Mouse (Mus musculus): ENCODE results near the gene Mmadhc.

Gene Mmadhc

DNA sequence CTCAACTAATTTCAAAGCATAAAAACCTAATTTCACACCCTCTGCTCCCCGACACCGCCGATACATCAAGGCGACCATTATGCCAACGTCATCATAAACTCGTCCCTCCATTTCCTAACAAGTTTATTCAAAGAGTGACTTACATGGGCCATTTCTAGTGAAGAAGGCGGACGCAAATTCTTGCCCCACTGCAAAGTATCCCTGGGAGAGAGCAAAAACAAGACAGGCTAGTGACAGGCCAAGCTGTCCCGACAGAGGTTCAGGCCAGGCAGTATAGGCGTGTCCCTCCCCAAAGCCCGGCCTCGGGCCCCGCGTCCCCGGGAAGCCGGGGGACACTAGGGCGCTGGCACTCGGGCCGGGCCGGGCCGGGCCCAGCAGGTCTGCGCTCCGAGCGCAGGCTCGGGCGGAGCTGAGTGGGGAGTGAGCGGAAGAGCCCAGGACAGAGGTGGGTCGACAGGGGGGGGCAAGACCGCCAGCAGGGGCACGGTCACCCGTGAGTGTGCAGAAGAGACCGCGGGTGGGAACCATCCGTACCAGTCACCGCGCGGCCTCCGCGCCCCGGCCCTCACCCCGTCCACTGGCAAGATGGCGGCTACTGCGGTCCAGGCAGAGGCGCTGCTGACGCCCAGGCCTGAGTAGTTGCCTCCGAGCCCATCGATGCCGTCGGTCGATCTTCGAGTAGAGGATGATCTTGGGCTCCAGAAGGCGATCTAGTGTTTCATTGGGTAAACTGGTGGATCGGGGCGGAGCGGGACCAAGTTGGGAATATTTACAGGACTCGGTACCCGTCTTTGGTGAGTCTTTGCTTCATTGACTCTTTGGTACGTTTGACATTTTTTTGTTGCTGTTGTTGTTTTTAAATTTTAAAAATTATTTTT is at the start of gene Mmadhc:
TSS of gene Mmadhc (minus strand) at position 693 of the 878 bp plus-strand sequence.
- peak; percentile 97 for ATAC-seq (ENCODE audit: insufficient number of reproducible peaks, low FRiP score, low TSS enrichment)

DNA sequence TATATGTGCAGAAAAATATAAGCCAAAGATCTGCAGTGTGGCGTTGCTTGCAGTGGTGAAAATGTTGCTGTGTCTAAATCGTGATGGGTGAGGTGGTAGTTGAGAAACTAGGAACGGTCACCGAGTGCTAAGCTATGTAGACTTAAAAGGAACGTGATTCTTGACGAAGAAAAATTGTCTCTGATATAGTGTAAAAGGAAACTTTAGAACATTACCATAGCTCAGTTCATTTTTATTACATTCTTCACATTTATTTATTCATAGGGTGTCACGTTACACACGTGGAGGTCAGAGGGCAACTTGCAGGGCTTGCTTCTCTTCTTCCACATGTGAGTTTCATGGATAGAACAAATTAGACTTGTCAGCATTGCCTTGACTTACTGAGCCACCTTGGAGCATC is 47.0 kb upstream of the Mmadhc start:
- ATAC-seq (ENCODE audit: insufficient number of reproducible peaks, low FRiP score, low TSS enrichment) = no peak

DNA sequence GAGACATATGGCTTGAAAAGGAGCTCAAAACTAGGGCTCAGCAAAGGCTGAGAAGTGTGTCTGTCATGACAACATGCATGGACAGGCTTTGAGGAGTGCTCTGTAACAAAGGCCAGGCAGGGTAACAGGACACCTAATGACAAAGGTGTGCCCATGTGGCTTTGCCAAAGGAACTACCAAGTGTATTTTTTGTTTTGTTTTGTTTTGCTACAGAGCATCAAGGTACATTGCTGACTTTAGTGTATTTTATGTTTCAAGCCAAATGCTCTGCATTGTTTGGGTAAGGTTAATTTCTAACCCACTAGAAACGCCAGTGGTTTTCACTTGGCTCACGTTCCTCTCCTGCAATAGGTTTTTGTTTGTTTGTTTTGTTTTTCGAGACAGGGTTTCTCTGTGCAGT is 42.5 kb upstream of the Mmadhc start:
- ATAC-seq (ENCODE audit: insufficient number of reproducible peaks, low FRiP score, low TSS enrichment) = no peak

DNA sequence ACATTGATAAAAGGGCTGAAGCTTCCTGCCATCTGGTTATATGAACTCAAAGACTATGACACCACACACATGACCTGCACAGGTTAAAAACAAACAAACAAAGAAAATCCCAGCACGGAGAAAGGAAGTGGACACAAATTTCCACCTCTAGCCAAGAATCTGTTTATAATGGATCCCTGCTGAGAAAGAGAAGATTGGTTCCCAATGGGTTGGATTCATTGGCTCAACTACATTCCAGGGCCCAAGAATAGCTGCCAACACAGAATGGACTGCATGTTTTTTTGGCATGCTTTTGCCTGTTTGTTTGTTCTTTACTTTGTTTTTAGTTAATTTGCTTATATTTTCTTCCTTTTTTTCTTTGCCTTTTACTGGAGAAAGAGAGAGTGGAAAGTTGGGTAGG is 41.0 kb upstream of the Mmadhc start:
- no peak for ATAC-seq (ENCODE audit: insufficient number of reproducible peaks, low FRiP score, low TSS enrichment)

DNA sequence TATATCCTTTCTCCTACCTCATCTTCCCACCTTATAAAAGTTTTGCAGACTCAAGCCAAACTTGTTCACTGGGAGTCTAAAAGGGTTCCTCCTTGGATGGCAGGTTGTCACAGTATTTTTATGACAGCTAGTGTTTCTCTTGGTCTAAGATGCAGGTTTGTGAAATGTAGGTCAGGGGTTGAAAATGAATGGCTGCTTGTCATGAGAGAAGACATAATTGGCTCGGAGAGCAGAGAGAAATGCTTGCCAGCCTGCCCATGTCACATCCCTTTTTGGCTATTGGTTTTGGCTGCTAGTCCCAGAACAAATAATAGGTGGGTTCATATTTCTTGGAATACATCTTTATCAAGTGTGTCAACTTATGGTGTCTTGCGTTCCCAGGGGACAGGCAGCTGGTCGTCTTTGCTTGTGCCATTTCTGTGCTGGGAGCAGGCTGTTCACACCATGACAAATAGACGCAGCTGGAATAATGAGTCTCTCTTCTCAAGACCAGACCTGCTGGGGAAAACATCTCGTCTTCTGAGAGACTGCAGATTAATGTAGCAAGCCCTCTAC is 35.2 kb upstream of the Mmadhc start:
- no peak for ATAC-seq (ENCODE audit: insufficient number of reproducible peaks, low FRiP score, low TSS enrichment)

GRCm38 (mm10) chr2:50328181-50328580 is 31.6 kb upstream of the Mmadhc start:
- ATAC-seq (ENCODE audit: insufficient number of reproducible peaks, low FRiP score, low TSS enrichment) = no peak

GRCm38 (mm10) chr2:50324799-50325198 is 28.2 kb upstream of the Mmadhc start:
- no peak for ATAC-seq (ENCODE audit: insufficient number of reproducible peaks, low FRiP score, low TSS enrichment)

GRCm38 (mm10) chr2:50306663-50307320 is 10.2 kb upstream of the Mmadhc start:
- ATAC-seq (ENCODE audit: insufficient number of reproducible peaks, low FRiP score, low TSS enrichment) = 0 out of 2 replicates have a peak, but pooled peaks have one; percentile 49

- 0 out of 2 replicates have a peak, but pooled peaks have one; percentile 31 for ATAC-seq (ENCODE audit: insufficient number of reproducible peaks, low FRiP score, low TSS enrichment)
Observed at GRCm38 (mm10) chr2:50304824-50305577, 8.4 kb upstream of the Mmadhc start.

GRCm38 (mm10) chr2:50296987-50297350 is 368 bp upstream of the Mmadhc start:
- ATAC-seq (ENCODE audit: insufficient number of reproducible peaks, low FRiP score, low TSS enrichment) = no peak

- ATAC-seq (ENCODE audit: insufficient number of reproducible peaks, low FRiP score, low TSS enrichment) = no peak
Observed at GRCm38 (mm10) chr2:50295562-50295961, 1.0 kb downstream of the Mmadhc start.

GRCm38 (mm10) chr2:50294084-50294483 is 2.5 kb downstream of the Mmadhc start:
- no peak for ATAC-seq (ENCODE audit: insufficient number of reproducible peaks, low FRiP score, low TSS enrichment)

DNA sequence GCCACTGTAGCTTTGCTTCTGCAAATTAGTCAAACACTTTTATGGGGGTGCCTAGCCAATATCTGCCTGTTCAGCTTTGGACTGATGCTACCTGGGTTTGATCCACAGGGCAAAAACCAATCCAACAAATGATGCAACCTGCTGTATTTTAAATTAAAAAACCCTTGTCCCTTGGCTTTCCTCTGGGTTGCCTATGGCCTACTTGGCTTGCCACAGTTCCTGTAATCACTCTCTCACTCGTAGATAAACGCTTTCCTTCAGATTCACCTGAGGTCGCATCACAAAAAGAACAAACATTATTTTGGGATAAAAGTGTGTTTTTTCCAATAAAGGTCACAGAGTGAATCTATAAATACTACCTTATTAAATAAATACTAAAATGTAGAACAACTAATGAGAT is 3.0 kb downstream of the Mmadhc start:
- ATAC-seq (ENCODE audit: insufficient number of reproducible peaks, low FRiP score, low TSS enrichment) = no peak

GRCm38 (mm10) chr2:50291901-50292300 is 4.7 kb downstream of the Mmadhc start:
- ATAC-seq (ENCODE audit: insufficient number of reproducible peaks, low FRiP score, low TSS enrichment) = no peak

DNA sequence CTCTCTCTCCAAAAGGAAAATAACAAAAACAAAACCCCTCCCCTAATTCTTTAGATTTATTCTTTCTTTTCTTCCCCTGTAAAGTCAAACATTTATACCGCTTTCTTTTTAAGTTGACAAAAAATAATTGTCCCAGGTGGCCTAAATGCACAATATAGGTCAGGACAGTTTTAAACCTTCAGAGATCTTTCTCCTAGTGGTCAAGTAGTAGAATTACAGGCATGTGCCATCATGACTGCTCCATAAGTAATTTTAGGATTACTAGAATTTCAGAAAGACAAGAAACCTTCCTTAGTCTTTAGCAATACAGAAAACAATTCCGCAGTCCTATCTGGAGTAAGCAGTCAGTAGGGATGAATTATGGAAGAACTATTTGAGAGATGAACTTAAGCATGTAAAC is 5.8 kb downstream of the Mmadhc start:
- ATAC-seq (ENCODE audit: insufficient number of reproducible peaks, low FRiP score, low TSS enrichment) = no peak

- no peak for ATAC-seq (ENCODE audit: insufficient number of reproducible peaks, low FRiP score, low TSS enrichment)
Observed at GRCm38 (mm10) chr2:50284781-50285180, 11.8 kb downstream of the Mmadhc start.

DNA sequence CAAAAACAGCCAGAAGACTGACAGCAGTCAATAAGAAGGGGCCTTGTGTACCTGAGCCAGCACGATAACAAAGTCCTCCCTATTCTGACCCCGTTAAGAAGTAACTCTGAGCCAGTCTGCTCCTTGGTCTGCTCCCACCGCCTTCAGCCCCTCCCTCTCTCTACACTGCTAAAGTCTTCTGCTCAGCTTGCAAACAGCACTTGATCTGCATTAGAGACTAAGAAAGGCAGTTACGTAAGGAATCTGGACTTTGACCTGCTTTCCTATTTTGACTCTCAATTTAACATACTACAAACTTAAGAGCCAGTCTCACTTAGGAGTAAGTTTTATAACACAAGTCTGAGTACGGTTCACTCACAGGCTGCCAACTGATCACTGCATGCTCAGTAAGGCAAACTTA is 12.6 kb downstream of the Mmadhc start:
- ATAC-seq (ENCODE audit: insufficient number of reproducible peaks, low FRiP score, low TSS enrichment) = no peak

DNA sequence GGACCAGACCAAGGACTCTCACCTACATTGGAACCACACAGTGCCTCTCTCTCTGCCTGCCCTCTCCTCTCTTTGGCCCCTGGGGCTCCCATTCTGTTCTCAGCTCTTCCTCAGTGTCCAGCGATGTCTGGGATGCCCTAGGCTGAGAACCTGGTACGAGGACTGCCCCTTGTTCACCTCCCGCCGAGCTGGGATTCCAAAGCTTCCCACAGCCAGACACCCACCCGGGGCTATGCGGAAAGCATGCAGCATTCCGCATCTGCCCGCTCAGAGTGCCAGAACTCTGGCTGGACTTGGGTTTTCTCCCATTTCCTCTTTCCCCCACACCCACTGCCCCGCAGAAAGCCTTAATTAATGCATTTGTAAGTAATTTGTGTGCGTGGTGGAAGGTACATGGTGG is 19.9 kb downstream of the Mmadhc start:
- ATAC-seq (ENCODE audit: insufficient number of reproducible peaks, low FRiP score, low TSS enrichment) = no peak

DNA sequence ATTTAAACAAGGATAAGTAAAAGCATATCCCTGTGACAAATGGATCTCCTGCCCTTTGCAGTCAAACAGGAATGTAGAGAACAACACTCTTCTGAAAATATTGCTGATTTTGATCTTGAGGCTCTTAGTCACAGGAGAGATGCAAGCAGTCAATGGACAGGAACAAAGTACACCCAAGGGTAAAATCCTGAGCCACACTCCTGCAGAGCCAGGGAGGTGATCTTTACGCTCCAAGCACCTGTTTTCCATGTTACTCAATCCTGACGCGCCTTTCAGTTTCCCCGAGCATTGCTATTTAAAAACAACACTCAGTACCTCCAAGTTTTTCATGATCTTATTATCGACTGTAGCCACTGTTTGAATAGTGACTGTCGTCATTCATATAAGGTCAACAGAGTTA is 23.2 kb downstream of the Mmadhc start:
- ATAC-seq (ENCODE audit: insufficient number of reproducible peaks, low FRiP score, low TSS enrichment) = no peak

DNA sequence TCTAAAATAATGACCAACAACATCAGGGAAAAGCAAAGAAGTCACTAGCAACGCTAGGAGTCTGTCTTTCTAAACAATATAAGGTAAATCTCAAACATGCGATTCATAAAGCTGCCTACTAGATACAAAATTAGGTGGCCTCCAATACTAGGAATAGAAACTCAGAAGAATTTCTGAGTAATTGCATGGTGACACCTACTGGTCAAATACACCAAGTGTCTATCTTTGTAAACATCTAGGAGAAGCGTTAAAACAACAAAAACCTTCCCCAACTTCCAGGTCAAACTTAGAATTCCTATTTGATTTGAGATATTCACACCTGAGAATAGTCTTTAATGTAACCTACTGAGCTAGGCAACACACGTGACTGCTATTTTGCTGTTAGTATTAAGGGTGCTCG is 24.4 kb downstream of the Mmadhc start:
- ATAC-seq (ENCODE audit: insufficient number of reproducible peaks, low FRiP score, low TSS enrichment) = no peak

- no peak for ATAC-seq (ENCODE audit: insufficient number of reproducible peaks, low FRiP score, low TSS enrichment)
Observed at GRCm38 (mm10) chr2:50268514-50268913, 28.1 kb downstream of the Mmadhc start.

All from cerebellum, adult (tissue).